Mouse (Mus musculus) forebrain, embryonic 15.5 days (tissue): ENCODE results near the gene Mog. TPM values are rescaled to one million over a fixed set of nuclear protein-coding genes. Genes with fewer than 3 reads are reported as not detected.

Experiments
- polyA plus RNA-seq: library from polyadenylated mRNA; unstranded; fragments of >200 nt; fragmentation: Nextera tagmentation; extraction: Ambion mirVana; gene quantifications from 2 replicates; pipeline ENCODE4 v1.2.1, GENCODE M21; 2015

Gene Mog
- polyA plus RNA-seq, 1 experiment from 2014 or later = 1.9 TPM

Other genes with a start within 250 kb of the Mog start
- gene H2-M10.6, start 211.2 kb downstream of the Mog start, polyA plus RNA-seq = not detected in 2 replicates
- 34.2 and 36.0 TPM in 2 replicates for gene Trim26, start 186.3 kb downstream of the Mog start, polyA plus RNA-seq
- 0.18 and 0.51 TPM in 2 replicates for gene Trim15, start 156.2 kb downstream of the Mog start, polyA plus RNA-seq
- 1.2 and 1.8 TPM in 2 replicates for gene Trim10, start 153.8 kb downstream of the Mog start, polyA plus RNA-seq
- not detected in 2 replicates for gene Trim40, start 133.3 kb downstream of the Mog start, polyA plus RNA-seq
- not detected in 2 replicates for gene Trim31, start 125.3 kb downstream of the Mog start, polyA plus RNA-seq
- gene Rnf39, start 80.5 kb downstream of the Mog start, polyA plus RNA-seq = 0.78 and 0.80 TPM in 2 replicates
- 156 and 164 TPM in 2 replicates for gene Ppp1r11, start 71.7 kb downstream of the Mog start, polyA plus RNA-seq
- 71.2 and 74.1 TPM in 2 replicates for gene Znrd1, start 64.8 kb downstream of the Mog start, polyA plus RNA-seq
- gene Znrd1as, start 64.8 kb downstream of the Mog start, polyA plus RNA-seq = 5.1 and 5.9 TPM in 2 replicates
- gene 2410137M14Rik, start 42.2 kb downstream of the Mog start, polyA plus RNA-seq = 0.37 TPM in 1 of 2 replicates, not detected in the other
- 2.0 TPM in 2 replicates for gene H2-M5, start 33.9 kb downstream of the Mog start, polyA plus RNA-seq
- gene Zfp57, start 22.2 kb downstream of the Mog start, polyA plus RNA-seq = 329 and 340 TPM in 2 replicates
- gene Gabbr1, start 22.6 kb upstream of the Mog start, polyA plus RNA-seq = 50.9 and 53.1 TPM in 2 replicates
- not detected in 2 replicates for gene Olfr90, start 65.1 kb upstream of the Mog start, polyA plus RNA-seq
- not detected in 2 replicates for gene Olfr91, start 74.9 kb upstream of the Mog start, polyA plus RNA-seq
- gene Olfr92, start 96.7 kb upstream of the Mog start, polyA plus RNA-seq = not detected in 2 replicates
- gene Olfr93, start 138.1 kb upstream of the Mog start, polyA plus RNA-seq = not detected in 2 replicates
- not detected in 2 replicates for gene Ubd, start 170.5 kb upstream of the Mog start, polyA plus RNA-seq
- not detected in 2 replicates for gene Olfr94, start 177.6 kb upstream of the Mog start, polyA plus RNA-seq
- gene Olfr95, start 189.7 kb upstream of the Mog start, polyA plus RNA-seq = not detected in 2 replicates
- not detected in 2 replicates for gene Olfr96, start 196.7 kb upstream of the Mog start, polyA plus RNA-seq
- not detected in 2 replicates for gene Olfr97, start 213.9 kb upstream of the Mog start, polyA plus RNA-seq
- not detected in 2 replicates for gene Olfr98, start 240.4 kb upstream of the Mog start, polyA plus RNA-seq
- 0.61 and 1.0 TPM in 2 replicates for gene H2-M3, start 246.8 kb upstream of the Mog start, polyA plus RNA-seq